Mouse (Mus musculus): ENCODE measurements at regions not wholly inside any gene's neighbourhood (a gene's known extent, or its start where the extent isn't known, plus 50 kb on each side); places are given as distances from the start of the nearest gene placed in this dataset.

DNA sequence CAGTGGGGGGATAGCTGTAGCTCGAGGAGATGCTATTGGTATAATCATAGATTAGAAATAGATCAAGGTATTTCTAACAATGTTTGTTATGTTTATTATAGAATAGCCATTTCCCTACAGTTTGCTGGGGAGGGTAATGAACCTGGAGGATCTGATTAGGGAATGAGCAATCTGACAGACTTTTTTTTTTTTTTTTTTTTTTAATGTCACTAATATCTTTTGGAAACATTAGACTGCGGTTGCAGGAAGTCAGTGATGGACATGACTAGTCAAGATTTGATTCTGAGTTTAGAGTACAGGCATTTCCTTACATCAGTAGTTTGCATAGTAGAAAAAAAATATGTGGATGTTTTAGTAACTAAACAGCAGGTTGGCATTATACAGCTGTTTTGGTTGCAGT lies 111.7 kb upstream of the Map3k1 start:
- DNase-seq (ENCODE audit: extremely low spot score in 1 of 2, low spot score in 2 of 2), result no peak
- no peak overlapping the region for H3K27ac ChIP-seq
- intact Hi-C loops (cut with DNase I), result no loop called here
- no peak for TF ChIP-seq CTCF (IDR thresholded peaks at IDR 0.05)
- no peak overlapping the region for H3K4me3 ChIP-seq

GRCm38 (mm10) chr13:111921142-111922035 lies 112.6 kb upstream of the Map3k1 start:
- Histone ChIP-seq H3K4me3 (no peak overlapping the region), H3K27ac (no peak overlapping the region)
- DNase-seq (ENCODE audit: extremely low spot score in 1 of 2, low spot score in 2 of 2), result no peak
- intact Hi-C loops (cut with DNase I), result no loop called here
- TF ChIP-seq CTCF (IDR thresholded peaks at IDR 0.05), result no peak

GRCm38 (mm10) chr13:111925349-111925748 lies 116.6 kb upstream of the Map3k1 start:
- DNase-seq (ENCODE audit: extremely low spot score in 1 of 2, low spot score in 2 of 2), result no peak
- H3K4me3 ChIP-seq, result no peak overlapping the region
- no peak overlapping the region for H3K27ac ChIP-seq
- intact Hi-C loops (cut with DNase I), result no loop called here
- no peak for TF ChIP-seq CTCF (IDR thresholded peaks at IDR 0.05)

DNA sequence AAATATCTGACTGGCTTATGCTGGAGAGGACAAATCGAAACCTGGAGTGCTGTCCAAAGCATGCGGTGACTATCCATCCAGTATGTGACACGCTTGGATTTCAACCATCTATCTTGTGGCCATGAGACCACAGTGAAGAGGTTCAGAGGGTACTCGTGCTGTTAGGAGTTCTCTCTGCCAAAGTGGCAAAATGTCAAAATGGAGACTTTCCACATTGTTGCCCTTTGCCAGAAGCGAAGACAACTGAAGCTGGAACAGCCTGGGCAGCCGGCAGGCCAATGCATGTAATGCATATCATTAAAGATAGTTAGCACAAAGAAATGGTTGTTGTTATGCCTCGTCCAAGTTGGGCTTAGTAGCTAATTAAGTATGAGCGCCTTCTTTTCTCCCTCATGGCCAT lies 118.0 kb upstream of the Map3k1 start:
- no peak overlapping the region for H3K27ac ChIP-seq
- H3K4me3 ChIP-seq, result no peak overlapping the region
- DNase-seq (ENCODE audit: extremely low spot score in 1 of 2, low spot score in 2 of 2), result no peak
- TF ChIP-seq CTCF (IDR thresholded peaks at IDR 0.05), result no peak
- intact Hi-C loops (cut with DNase I), result no loop called here

GRCm38 (mm10) chr13:111927489-111927888 lies 118.7 kb upstream of the Map3k1 start:
- intact Hi-C loops (cut with DNase I), result no loop called here
- H3K27ac ChIP-seq, result no peak overlapping the region
- no peak overlapping the region for H3K4me3 ChIP-seq
- no peak for DNase-seq (ENCODE audit: extremely low spot score in 1 of 2, low spot score in 2 of 2)
- TF ChIP-seq CTCF (IDR thresholded peaks at IDR 0.05), result no peak

GRCm38 (mm10) chr13:111928636-111929544 lies 120.1 kb upstream of the Map3k1 start:
- intact Hi-C loops (cut with DNase I), result no loop called here
- no peak for DNase-seq (ENCODE audit: extremely low spot score in 1 of 2, low spot score in 2 of 2)
- H3K4me3 ChIP-seq, result no peak overlapping the region
- no peak overlapping the region for H3K27ac ChIP-seq
- TF ChIP-seq CTCF (IDR thresholded peaks at IDR 0.05), result no peak

- DNase-seq (ENCODE audit: extremely low spot score in 1 of 2, low spot score in 2 of 2), result no peak
- intact Hi-C loops (cut with DNase I), result no loop called here
Measured at GRCm38 (mm10) chr13:111929908-111930307, 121.1 kb upstream of the Map3k1 start.

GRCm38 (mm10) chr13:111932464-111932863 lies 123.7 kb upstream of the Map3k1 start:
- Histone ChIP-seq H3K27ac (no peak overlapping the region), H3K4me3 (no peak overlapping the region)
- no peak for DNase-seq (ENCODE audit: extremely low spot score in 1 of 2, low spot score in 2 of 2)
- no peak for TF ChIP-seq CTCF (IDR thresholded peaks at IDR 0.05)
- intact Hi-C loops (cut with DNase I), result no loop called here

More at GRCm38 (mm10) chr13:111929908-111930307, 121.1 kb upstream of the Map3k1 start:
- H3K27ac ChIP-seq, result no peak overlapping the region
- no peak overlapping the region for H3K4me3 ChIP-seq
- no peak for TF ChIP-seq CTCF (IDR thresholded peaks at IDR 0.05)

GRCm38 (mm10) chr13:111933526-111934240 lies 124.9 kb upstream of the Map3k1 start:
- intact Hi-C loops (cut with DNase I), result no loop called here
- DNase-seq (ENCODE audit: extremely low spot score in 1 of 2, low spot score in 2 of 2), result no peak
- TF ChIP-seq CTCF (IDR thresholded peaks at IDR 0.05), result no peak
- H3K27ac ChIP-seq, result no peak overlapping the region
- no peak overlapping the region for H3K4me3 ChIP-seq

DNA sequence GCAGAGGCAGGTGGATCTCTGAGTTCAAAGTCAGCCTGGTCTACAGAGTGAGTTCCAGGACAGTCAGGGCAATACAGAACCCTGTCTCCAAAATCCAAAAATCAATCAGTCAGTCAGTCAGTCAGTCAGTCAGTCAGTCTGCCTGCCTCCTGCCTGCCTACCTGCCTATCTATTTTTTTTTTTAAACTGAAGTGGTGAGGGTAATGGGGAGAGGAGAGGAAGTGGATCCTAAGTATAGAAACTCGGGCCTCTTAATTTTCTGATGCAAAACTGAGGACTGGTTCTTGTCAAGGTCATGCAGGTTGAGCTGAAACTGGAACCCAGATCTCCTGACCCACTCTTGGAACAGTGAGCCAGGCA lies 126.9 kb upstream of the Map3k1 start:
- no peak for TF ChIP-seq CTCF (IDR thresholded peaks at IDR 0.05)
- no peak overlapping the region for H3K4me3 ChIP-seq
- DNase-seq (ENCODE audit: extremely low spot score in 1 of 2, low spot score in 2 of 2), result no peak
- H3K27ac ChIP-seq, result no peak overlapping the region
- intact Hi-C loops (cut with DNase I), result no loop called here

DNA sequence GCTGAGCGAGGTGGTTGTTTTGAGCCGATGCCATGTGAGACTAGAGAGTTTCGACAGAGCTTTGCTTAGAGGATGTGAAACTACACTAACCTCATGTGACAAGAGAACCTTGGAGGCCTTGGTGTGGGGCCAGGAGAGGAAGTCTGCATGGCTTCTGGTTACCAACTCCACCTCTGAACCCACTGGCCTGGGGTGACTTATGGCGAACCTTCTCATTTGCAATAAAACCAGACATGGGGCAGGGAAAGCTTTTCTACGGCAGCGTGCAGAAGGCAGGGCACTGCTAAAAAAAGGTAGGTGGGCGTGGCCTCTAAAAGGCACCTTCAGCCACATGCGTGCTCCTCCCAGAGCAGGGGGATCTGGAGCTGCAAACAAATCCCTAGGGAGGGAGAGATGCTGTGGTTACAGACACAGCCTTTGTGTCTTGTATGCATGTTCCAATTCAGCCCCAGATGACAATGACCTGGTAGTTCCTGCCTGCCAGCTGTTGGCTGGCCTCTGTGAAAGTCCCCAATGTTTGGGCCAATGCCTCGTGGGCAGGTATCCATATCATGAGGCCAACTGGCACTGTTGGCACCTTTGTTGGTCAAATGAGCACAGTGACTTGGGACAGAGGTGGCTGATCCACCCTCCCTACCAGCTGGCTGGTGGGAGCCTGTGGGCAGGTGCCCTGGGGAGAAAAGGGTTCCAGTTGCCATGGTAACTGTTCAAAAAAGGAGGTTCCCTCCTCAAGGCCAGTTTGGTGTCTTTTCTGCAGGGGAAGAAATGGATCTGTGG lies 127.5 kb upstream of the Map3k1 start:
- intact Hi-C loops (cut with DNase I), result no loop called here
- H3K27ac ChIP-seq, result no peak overlapping the region
- peak in 1 of 2 experiments; percentile 17 for DNase-seq (ENCODE audit: extremely low spot score in 1 of 2, low spot score in 2 of 2)

More for the DNA sequence above, 127.5 kb upstream of the Map3k1 start:
- TF ChIP-seq CTCF (IDR thresholded peaks at IDR 0.05), result no peak
- H3K4me3 ChIP-seq, result no peak overlapping the region
